In genomic region chr7:65461412-65461811, GRCm38 (mm10) we compare ENCODE assay signal across 20 mouse cellular contexts.
DNase-seq lines count a peak whose midpoint lies in the region; ATAC-seq lines count a peak whose summit lies in the region.
"Had no signal": no experiment of that assay in that cellular context is flagged by ENCODE, and none has a peak within 500 bp of the region (broad histone marks: within the 10 kb centered on the region; RNA-seq: fewer than 3 reads in every experiment).

No protein-coding gene starts in this region.

- H3K9me3 ChIP-seq in heart, embryonic 10.5 days: no peaks in the 10 kb centered on the region
- H3K9me3 ChIP-seq in kidney, embryonic 15.5 days (replicated peaks): no peaks in the 10 kb centered on the region
- H3K9me3 ChIP-seq in heart, embryonic 15.5 days (replicated peaks): no peaks in the 10 kb centered on the region
- no peaks in the 10 kb centered on the region for H3K9me3 ChIP-seq in midbrain, embryonic 11.5 days (ENCODE audit: control insufficient read depth, low read length)
- H3K9me3 ChIP-seq: embryonic facial prominence, embryonic 15.5 days; hindbrain, embryonic 13.5 days; limb, embryonic 12.5 days; liver, embryonic 12.5 days; midbrain, embryonic 15.5 days; neural tube, embryonic 15.5 days had no signal

- peaks cover 12% of the 10 kb centered on the region for H3K4me1 ChIP-seq in heart, embryonic 10.5 days
- 0 out of 2 replicates have a peak, but pooled peaks cover 3% of the 10 kb centered on the region for H3K4me1 ChIP-seq in kidney, embryonic 15.5 days
- peaks cover 28% of the 10 kb centered on the region for H3K4me1 ChIP-seq in heart, embryonic 15.5 days (replicated peaks)
- H3K4me1 ChIP-seq in midbrain, embryonic 11.5 days (ENCODE audit: control insufficient read depth, insufficient read depth, low read length): no peaks in the 10 kb centered on the region
- H3K4me1 ChIP-seq: embryonic facial prominence, embryonic 15.5 days; limb, embryonic 12.5 days; liver, embryonic 12.5 days; midbrain, embryonic 15.5 days had no signal

- no peaks in the 10 kb centered on the region for H3K27me3 ChIP-seq in heart, embryonic 10.5 days (ENCODE audit: insufficient read depth, poor library complexity, severe bottlenecking)
- H3K27me3 ChIP-seq in kidney, embryonic 15.5 days: no peaks in the 10 kb centered on the region
- H3K27me3 ChIP-seq in heart, embryonic 15.5 days: no peaks in the 10 kb centered on the region
- no peaks in the 10 kb centered on the region for H3K27me3 ChIP-seq in midbrain, embryonic 11.5 days (ENCODE audit: control insufficient read depth, insufficient read depth, low read length)
- H3K27me3 ChIP-seq: embryonic facial prominence, embryonic 15.5 days; hindbrain, embryonic 13.5 days; limb, embryonic 12.5 days; midbrain, embryonic 15.5 days; neural tube, embryonic 15.5 days had no signal

- 81% methylated on average over 1 of the region's 1 CpGs for WGBS in heart, embryonic 10.5 days
- 92% methylated on average over 1 of the region's 1 CpGs for WGBS in kidney, embryonic 15.5 days
- 45% methylated on average over 1 of the region's 1 CpGs for WGBS in heart, embryonic 15.5 days
- WGBS in midbrain, embryonic 11.5 days: 91% methylated on average over 1 of the region's 1 CpGs

- H3K4me3 ChIP-seq in heart, embryonic 10.5 days: no peak overlapping the region
- H3K4me3 ChIP-seq in kidney, embryonic 15.5 days (replicated peaks): no peak overlapping the region
- H3K4me3 ChIP-seq in heart, embryonic 15.5 days: no peak overlapping the region
- no peak overlapping the region for H3K4me3 ChIP-seq in midbrain, embryonic 11.5 days (ENCODE audit: low read depth, low read length)
- H3K4me3 ChIP-seq: embryonic facial prominence, embryonic 15.5 days; hindbrain, embryonic 13.5 days; left cerebral cortex, adult 2 months; limb, embryonic 12.5 days; liver, embryonic 12.5 days; midbrain, embryonic 15.5 days; neural tube, embryonic 15.5 days had no signal

- H3K9ac ChIP-seq in kidney, embryonic 15.5 days: no peak overlapping the region
- H3K9ac ChIP-seq in heart, embryonic 15.5 days: no peak overlapping the region
- no peak overlapping the region for H3K9ac ChIP-seq in midbrain, embryonic 11.5 days (ENCODE audit: low read length)
- H3K9ac ChIP-seq: embryonic facial prominence, embryonic 15.5 days; forebrain, postnatal 0 days; hindbrain, embryonic 13.5 days; limb, embryonic 12.5 days; liver, embryonic 12.5 days; lung, embryonic 14.5 days; midbrain, embryonic 15.5 days; neural tube, embryonic 15.5 days had no signal

- H3K4me2 ChIP-seq in kidney, embryonic 15.5 days: no peak overlapping the region
- H3K4me2 ChIP-seq in heart, embryonic 15.5 days: no peak overlapping the region
- H3K4me2 ChIP-seq in midbrain, embryonic 11.5 days: no peak overlapping the region
- H3K4me2 ChIP-seq: embryonic facial prominence, embryonic 15.5 days; hindbrain, embryonic 13.5 days; limb, embryonic 12.5 days; liver, embryonic 12.5 days; lung, embryonic 14.5 days; midbrain, embryonic 15.5 days; neural tube, embryonic 15.5 days had no signal

- peak; percentile 69 to 82 for DNase-seq in heart, adult 18-20 months
- DNase-seq in heart, embryonic 10.5 days (ENCODE audit: low spot score): no peak
- peak; percentile 32 for DNase-seq in kidney, postnatal 14 days
- peak; percentile 54 for DNase-seq in 3134 (ENCODE audit: extremely low read depth, insufficient read length, low spot score)
- no peak for DNase-seq in midbrain, embryonic 11.5 days (ENCODE audit: low spot score, missing footprints)
- no peak for DNase-seq in adrenal gland, postnatal 4 days (ENCODE audit: low spot score in 2 of 2)
- DNase-seq: cerebellum, postnatal 36 days; forebrain, postnatal 0 days; gastrocnemius, postnatal 36 days; lung, embryonic 14.5 days; thymus, postnatal 25 days had no signal

- H3K27ac ChIP-seq in heart, embryonic 10.5 days: no peak overlapping the region
- no peak overlapping the region for H3K27ac ChIP-seq in kidney, embryonic 15.5 days
- peak overlapping the region; percentile 66 for H3K27ac ChIP-seq in heart, embryonic 15.5 days
- H3K27ac ChIP-seq in midbrain, embryonic 11.5 days (ENCODE audit: low read depth, low read length): no peak overlapping the region
- H3K27ac ChIP-seq: embryonic facial prominence, embryonic 15.5 days; hindbrain, embryonic 13.5 days; left cerebral cortex, adult 2 months; limb, embryonic 12.5 days; liver, embryonic 12.5 days; midbrain, embryonic 15.5 days; neural tube, embryonic 15.5 days had no signal

- ATAC-seq in kidney, embryonic 15.5 days (replicated peaks; ENCODE audit: low FRiP score): no peak
- ATAC-seq in heart, embryonic 15.5 days (replicated peaks; ENCODE audit: insufficient number of reproducible peaks, insufficient read depth, low FRiP score, low read depth): peak; percentile 51; the same call in 1 of the 2 replicates
- ATAC-seq in midbrain, embryonic 11.5 days (ENCODE audit: low FRiP score): no peak
- ATAC-seq: forebrain, postnatal 0 days; liver, embryonic 12.5 days; midbrain, embryonic 15.5 days had no signal

- no peaks in the 10 kb centered on the region for H3K36me3 ChIP-seq in heart, embryonic 10.5 days
- H3K36me3 ChIP-seq in kidney, embryonic 15.5 days: no peaks in the 10 kb centered on the region
- no peaks in the 10 kb centered on the region for H3K36me3 ChIP-seq in heart, embryonic 15.5 days
- H3K36me3 ChIP-seq in midbrain, embryonic 11.5 days (ENCODE audit: control insufficient read depth, insufficient read depth, low read length): no peaks in the 10 kb centered on the region
- H3K36me3 ChIP-seq: embryonic facial prominence, embryonic 15.5 days; hindbrain, embryonic 13.5 days; limb, embryonic 12.5 days; liver, embryonic 12.5 days; midbrain, embryonic 15.5 days; neural tube, embryonic 15.5 days had no signal

Comparison
In these comparisons a context has a peak if more than half of its experiments do, and no peak if none do; other contexts are left out.
1. DNase-seq: peak in heart, adult 18-20 months (2 of 2), kidney, postnatal 14 days (single experiment) and 3134 (single experiment); none in heart, embryonic 10.5 days (single experiment), midbrain, embryonic 11.5 days (single experiment) and adrenal gland, postnatal 4 days (0 of 2).